Mouse (Mus musculus) lung, postnatal 10 days (tissue): ENCODE measurements around the gene Hspe1.
"Not testable (repeated sequence)": the region's sequence is repeated elsewhere in the genome, so short reads cannot be mapped to it uniquely, and the experiment has no call there.

Source experiments
- DNase-seq: peaks from one replicate; pipeline ENCODE4 v3.0.0; 2021

Gene Hspe1

GRCm38 (mm10) chr1:55085781-55086366, 2.1 kb upstream of the Hspe1 start:
- DNase-seq, result no peak

- DNase-seq, result peak; percentile 3
Measured at GRCm38 (mm10) chr1:55086868-55087400, 998 bp upstream of the Hspe1 start.

GRCm38 (mm10) chr1:55087401-55087904, 479 bp upstream of the Hspe1 start:
- peak; percentile 67 for DNase-seq

GRCm38 (mm10) chr1:55088611-55089497, 922 bp downstream of the Hspe1 start:
- no peak for DNase-seq

- DNase-seq, result no peak
Measured at GRCm38 (mm10) chr1:55089498-55090064, 1.6 kb downstream of the Hspe1 start.

GRCm38 (mm10) chr1:55092056-55092455, 4.1 kb downstream of the Hspe1 start:
- no peak for DNase-seq

- no peak for DNase-seq
Measured at GRCm38 (mm10) chr1:55092469-55092868, 4.5 kb downstream of the Hspe1 start.

- DNase-seq, result no peak
Measured at GRCm38 (mm10) chr1:55106919-55107585, 19.1 kb downstream of the Hspe1 start.

- no peak for DNase-seq
Measured at GRCm38 (mm10) chr1:55107644-55108043, 19.7 kb downstream of the Hspe1 start.

GRCm38 (mm10) chr1:55108473-55108872, 20.5 kb downstream of the Hspe1 start:
- DNase-seq, result no peak

GRCm38 (mm10) chr1:55109066-55109766, 21.3 kb downstream of the Hspe1 start:
- DNase-seq, result no peak

- no peak for DNase-seq
Measured at GRCm38 (mm10) chr1:55123046-55123445, 35.1 kb downstream of the Hspe1 start.

- no peak for DNase-seq
Measured at GRCm38 (mm10) chr1:55123561-55123960, 35.6 kb downstream of the Hspe1 start.

- not testable (repeated sequence) for DNase-seq
Measured at GRCm38 (mm10) chr1:55124136-55124535, 36.2 kb downstream of the Hspe1 start.

- no peak for DNase-seq
Measured at GRCm38 (mm10) chr1:55129716-55130115, 41.8 kb downstream of the Hspe1 start.

- DNase-seq, result no peak
Measured at GRCm38 (mm10) chr1:55130190-55130916, 42.4 kb downstream of the Hspe1 start.

- peak; percentile 95 for DNase-seq
Measured at GRCm38 (mm10) chr1:55130943-55131401, 43.0 kb downstream of the Hspe1 start, which contains the start of gene Mob4. Mob4 (plus strand) TSS chr1:55131231.

- peak; percentile 68 for DNase-seq
Measured at GRCm38 (mm10) chr1:55131424-55132014, 43.6 kb downstream of the Hspe1 start.

GRCm38 (mm10) chr1:55132308-55132707, 44.4 kb downstream of the Hspe1 start:
- DNase-seq, result no peak

- no peak for DNase-seq
Measured at GRCm38 (mm10) chr1:55133173-55133572, 45.2 kb downstream of the Hspe1 start.

GRCm38 (mm10) chr1:55134301-55134700, 46.4 kb downstream of the Hspe1 start:
- DNase-seq, result no peak
